Mouse (Mus musculus): ENCODE results near the gene Ptgfr.

- TF ChIP-seq CTCF (conservative IDR thresholded peaks at IDR 0.05; ENCODE audit: low read length) (no peak), NANOG (IDR thresholded peaks at IDR 0.05; ENCODE audit: borderline replicate concordance, low read length) (no peak), POU5F1 (IDR thresholded peaks at IDR 0.05; ENCODE audit: borderline replicate concordance, low read length) (no peak)
Observed at GRCm38 (mm10) chr3:151844361-151845154, 7.1 kb upstream of the Ptgfr start.
